Mouse (Mus musculus): ENCODE measurements around the gene Bco1.

GRCm38 (mm10) chr8:117148520-117148919, 52.9 kb downstream of the Bco1 start:
- TF ChIP-seq CTCF (IDR thresholded peaks at IDR 0.05; ENCODE audit: borderline replicate concordance, control insufficient read depth, extremely low read depth, insufficient read depth, low read length, poor library complexity) (no peak), POLR2A (IDR thresholded peaks at IDR 0.05; ENCODE audit: control insufficient read depth, extremely low read depth, insufficient read depth, low read length, poor library complexity) (no peak)
